Mouse (Mus musculus) liver, embryonic 13.5 days (tissue): ENCODE measurements at regions not wholly inside any gene's neighbourhood (a gene's known extent, or its start where the extent isn't known, plus 50 kb on each side); places are given as distances from the start of the nearest gene placed in this dataset.

Source experiments
- ATAC-seq: fragments of 200-750 bp; cut with Nextera tagmentation; 2 replicates; pipeline ENCODE4 v1.8.0; 2017; ENCODE audit warnings: low read depth, mild to moderate bottlenecking, moderate number of reproducible peaks, moderate library complexity
- DNase-seq: peaks from one replicate; pipeline ENCODE4 v3.0.0; 2022
- H3K27ac ChIP-seq: fragments of 300-500 bp; sonication (generic); 2 replicates; pipeline ENCODE4 v1.5.1; 2015; ENCODE audit warnings: moderate library complexity, mild to moderate bottlenecking, inconsistent platforms
- H3K27me3 ChIP-seq: fragments of 300-500 bp; sonication (generic); 2 replicates; pipeline ENCODE4 v1.6.1; 2015; ENCODE audit warnings: mild to moderate bottlenecking, inconsistent platforms
- H3K36me3 ChIP-seq: fragments of 300-500 bp; sonication (generic); 2 replicates; pipeline ENCODE4 v1.6.1; 2015; ENCODE audit warnings: mild to moderate bottlenecking, inconsistent platforms
- H3K4me1 ChIP-seq: fragments of 300-500 bp; sonication (generic); replicated peaks from 2 replicates; pipeline ENCODE4 v1.6.1; 2015; ENCODE audit warnings: inconsistent platforms
- H3K4me2 ChIP-seq: fragments of 300-500 bp; sonication (generic); 2 replicates; pipeline ENCODE4 v1.6.1; 2015; ENCODE audit warnings: inconsistent platforms, mild to moderate bottlenecking, moderate library complexity
- H3K4me3 ChIP-seq: fragments of 300-500 bp; sonication (generic); replicated peaks from 2 replicates; pipeline ENCODE4 v1.5.1; 2015; ENCODE audit warnings: mild to moderate bottlenecking, inconsistent platforms
- H3K9ac ChIP-seq: fragments of 300-500 bp; sonication (generic); 2 replicates; pipeline ENCODE4 v1.6.1; 2015; ENCODE audit warnings: mild to moderate bottlenecking, inconsistent platforms
- H3K9me3 ChIP-seq: fragments of 300-500 bp; sonication (generic); replicated peaks from 2 replicates; pipeline ENCODE4 v1.6.1; 2016; ENCODE audit warnings: inconsistent platforms
- WGBS: fragments of 180-500 bp; shearing (Covaris S2); methylation state at CpG from one replicate; pipeline ENCODE4 v1.1.7; 2015; ENCODE audit not compliant: insufficient replicate concordance; 5-methylcytosine and 5-hydroxymethylcytosine counted together

DNA sequence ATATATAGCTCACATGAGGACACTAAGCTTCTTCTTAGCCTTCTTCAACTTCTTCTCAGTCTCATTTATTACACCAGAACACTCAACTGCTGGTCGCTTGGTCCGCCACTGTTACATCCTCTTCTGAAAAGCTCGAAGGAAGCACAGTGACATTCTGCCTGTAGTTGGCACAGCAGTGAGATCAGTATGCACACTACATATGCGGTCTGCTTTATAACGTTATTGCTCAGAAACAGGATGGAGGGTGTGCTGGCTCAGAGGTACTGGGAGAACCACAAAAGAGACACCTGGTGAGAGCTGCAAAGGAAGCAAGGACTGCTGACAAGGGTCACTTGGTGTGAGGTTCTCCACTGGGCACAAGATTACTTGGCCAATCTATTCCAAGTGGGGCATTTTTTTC lies 179.5 kb downstream of the Ets1 start:
- H3K36me3 ChIP-seq = no peaks in the 10 kb centered on the region
- H3K4me2 ChIP-seq = no peak overlapping the region
- H3K27me3 ChIP-seq = no peaks in the 10 kb centered on the region
- H3K4me1 ChIP-seq = no peaks in the 10 kb centered on the region
- no peak overlapping the region for H3K4me3 ChIP-seq
- H3K9ac ChIP-seq = no peak overlapping the region
- H3K9me3 ChIP-seq = no peaks in the 10 kb centered on the region
- WGBS = 66% methylated on average over 5 of the region's 5 CpGs
- DNase-seq = no peak
- no peak overlapping the region for H3K27ac ChIP-seq
- no peak for ATAC-seq

DNA sequence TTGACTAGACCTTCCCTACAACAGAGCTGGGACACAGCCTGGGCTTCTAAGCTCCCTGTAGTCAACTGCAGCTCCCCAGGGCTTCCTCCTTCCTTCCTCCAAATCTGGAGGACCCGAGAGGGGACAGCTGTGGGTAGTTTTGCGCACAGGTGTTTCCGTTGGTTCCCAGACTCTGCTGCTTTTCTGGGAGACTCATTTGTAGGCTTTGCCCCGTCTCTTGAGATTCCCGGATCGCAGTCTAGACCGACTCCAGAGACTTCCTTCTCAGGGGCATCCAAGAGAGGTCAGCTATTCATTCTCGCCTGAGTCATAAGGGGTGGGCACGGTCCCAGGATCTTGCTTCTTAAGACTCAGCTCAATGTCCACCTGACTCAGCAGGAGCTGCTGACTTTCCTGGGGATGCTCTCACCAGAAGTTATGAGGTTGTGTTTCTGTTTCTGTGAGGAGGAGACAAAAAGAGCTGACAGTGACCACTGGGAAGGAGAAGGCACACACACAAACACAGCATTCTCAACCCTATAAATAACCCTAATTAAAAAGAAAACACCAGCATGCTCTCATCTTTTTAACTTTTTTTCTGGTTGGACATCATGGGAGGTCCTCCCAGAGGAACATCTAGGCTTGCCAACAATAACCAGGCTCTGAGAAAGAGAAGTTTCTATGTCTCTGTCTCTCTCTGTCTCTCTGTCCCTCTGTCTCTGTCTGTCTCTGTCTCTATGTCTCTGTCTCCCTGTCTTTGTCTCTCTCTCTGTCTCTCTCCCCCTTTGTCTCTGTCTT lies 180.8 kb downstream of the Ets1 start:
- no peaks in the 10 kb centered on the region for H3K4me1 ChIP-seq
- no peak overlapping the region for H3K4me2 ChIP-seq

DNA sequence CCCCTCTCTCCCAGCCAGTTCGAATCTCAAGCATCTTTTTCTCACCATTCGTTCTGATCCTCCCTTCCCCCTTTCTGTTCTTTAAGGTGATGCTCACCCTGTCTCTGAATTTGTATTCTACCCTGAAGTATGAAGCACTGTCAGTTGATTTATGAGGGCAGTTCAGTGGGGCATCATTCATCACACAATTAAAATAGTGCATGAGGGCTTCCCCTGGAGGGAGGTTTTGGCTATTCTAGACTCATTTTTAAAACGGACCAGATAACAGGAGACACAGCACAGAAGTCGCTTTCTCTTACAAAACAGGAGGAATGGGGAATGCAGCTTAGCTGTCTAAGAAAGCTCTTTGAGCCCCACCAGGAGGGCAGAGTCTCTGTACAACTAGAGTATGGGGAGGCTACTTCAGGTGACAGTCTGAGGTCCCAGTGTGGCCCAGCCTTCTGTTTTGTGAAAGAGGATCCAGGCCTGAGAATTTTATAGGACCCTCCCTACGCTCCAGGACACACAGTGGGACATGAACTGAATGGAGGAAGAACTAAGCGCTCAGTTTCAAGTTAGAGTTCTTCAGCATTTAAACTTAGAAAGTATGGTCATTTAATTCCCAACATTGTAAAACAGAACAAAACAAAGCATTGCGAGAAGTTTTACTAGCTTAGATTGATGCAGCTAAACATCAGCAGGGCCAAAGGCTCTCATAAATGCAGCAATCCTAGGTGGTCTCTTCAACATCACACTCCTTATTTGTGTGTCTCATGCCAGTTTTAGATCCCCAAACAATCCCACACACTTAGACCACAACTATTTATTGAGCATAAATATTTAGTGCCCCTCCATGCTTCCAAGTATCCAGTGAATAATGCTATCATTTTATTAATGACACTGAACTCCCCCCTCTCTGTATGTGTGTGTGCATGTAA lies 181.7 kb downstream of the Ets1 start:
- Histone ChIP-seq H3K4me2 (no peak overlapping the region), H3K9me3 (no peaks in the 10 kb centered on the region), H3K4me3 (no peak overlapping the region), H3K27me3 (no peaks in the 10 kb centered on the region), H3K9ac (no peak overlapping the region), H3K36me3 (no peaks in the 10 kb centered on the region), H3K4me1 (no peaks in the 10 kb centered on the region), H3K27ac (no peak overlapping the region)
- no peak for ATAC-seq
- DNase-seq = no peak
- WGBS = 56% methylated on average over 7 of the region's 7 CpGs

More for the DNA sequence above, 180.8 kb downstream of the Ets1 start:
- no peaks in the 10 kb centered on the region for H3K9me3 ChIP-seq
- no peak overlapping the region for H3K9ac ChIP-seq
- H3K27ac ChIP-seq = no peak overlapping the region
- H3K36me3 ChIP-seq = no peaks in the 10 kb centered on the region
- 48% methylated on average over 9 of the region's 9 CpGs for WGBS
- no peak overlapping the region for H3K4me3 ChIP-seq
- DNase-seq (no peak), ATAC-seq (no peak)
- no peaks in the 10 kb centered on the region for H3K27me3 ChIP-seq

DNA sequence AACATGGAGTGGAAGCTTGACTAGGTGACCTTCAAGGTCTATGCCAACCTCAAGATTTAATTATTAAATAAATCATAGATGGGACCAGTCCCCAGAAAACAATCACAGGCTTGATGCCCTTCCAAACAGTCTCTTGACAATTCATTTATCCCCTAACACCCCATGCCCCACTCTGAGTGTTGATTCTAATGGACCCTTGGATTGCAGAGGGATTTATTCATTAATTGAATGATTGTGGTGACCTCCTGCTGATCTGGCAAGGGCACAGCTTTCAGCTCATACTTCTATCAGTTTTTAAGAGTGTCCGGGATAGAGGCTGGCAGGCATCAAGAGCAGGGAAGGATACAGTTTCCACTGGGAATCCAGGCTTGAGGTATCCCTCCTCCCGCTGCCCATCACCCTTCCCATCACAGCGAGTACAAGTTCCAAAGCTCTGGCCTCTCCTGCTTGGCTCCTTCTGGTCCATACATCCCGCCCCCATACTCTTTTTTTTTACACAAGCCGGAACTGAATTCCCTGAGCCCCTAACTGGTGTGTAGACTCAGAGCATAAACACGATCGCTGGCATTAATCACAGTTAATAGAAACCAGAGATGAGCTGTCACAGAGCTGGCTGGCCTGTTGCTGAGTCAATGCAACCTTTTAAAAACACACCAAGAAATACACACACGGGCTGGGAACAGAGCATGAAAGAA lies 187.6 kb downstream of the Ets1 start:
- Histone ChIP-seq H3K36me3 (no peaks in the 10 kb centered on the region), H3K4me1 (no peaks in the 10 kb centered on the region), H3K27ac (no peak overlapping the region), H3K27me3 (no peaks in the 10 kb centered on the region), H3K4me3 (no peak overlapping the region), H3K9me3 (no peaks in the 10 kb centered on the region), H3K4me2 (no peak overlapping the region), H3K9ac (no peak overlapping the region)
- no peak for ATAC-seq
- DNase-seq = no peak
- 61% methylated on average over 8 of the region's 8 CpGs for WGBS

DNA sequence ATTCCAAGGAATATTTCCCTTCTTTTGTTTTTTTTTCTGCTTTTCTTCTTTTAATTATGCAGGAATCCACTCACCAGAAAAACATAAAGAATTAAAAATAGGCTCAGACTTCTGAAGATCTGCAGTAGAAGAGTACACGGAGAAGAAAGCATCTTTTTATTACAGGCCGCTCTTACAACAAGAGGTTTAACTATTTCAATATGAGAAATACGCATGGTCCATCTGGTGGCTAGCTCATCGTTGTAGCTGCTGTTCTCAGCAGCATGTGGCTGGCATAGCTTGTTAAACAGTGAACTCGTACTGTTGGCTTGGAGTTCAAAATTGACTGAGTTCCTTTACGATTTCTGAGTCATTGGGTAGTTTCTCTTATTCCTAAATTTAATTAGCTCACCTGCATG lies 188.1 kb downstream of the Ets1 start:
- Histone ChIP-seq H3K9me3 (no peaks in the 10 kb centered on the region), H3K27ac (no peak overlapping the region), H3K36me3 (no peaks in the 10 kb centered on the region), H3K4me1 (no peaks in the 10 kb centered on the region), H3K27me3 (no peaks in the 10 kb centered on the region), H3K4me3 (no peak overlapping the region), H3K9ac (no peak overlapping the region), H3K4me2 (no peak overlapping the region)
- DNase-seq (no peak), ATAC-seq (no peak)
- WGBS = 71% methylated on average over 6 of the region's 6 CpGs

DNA sequence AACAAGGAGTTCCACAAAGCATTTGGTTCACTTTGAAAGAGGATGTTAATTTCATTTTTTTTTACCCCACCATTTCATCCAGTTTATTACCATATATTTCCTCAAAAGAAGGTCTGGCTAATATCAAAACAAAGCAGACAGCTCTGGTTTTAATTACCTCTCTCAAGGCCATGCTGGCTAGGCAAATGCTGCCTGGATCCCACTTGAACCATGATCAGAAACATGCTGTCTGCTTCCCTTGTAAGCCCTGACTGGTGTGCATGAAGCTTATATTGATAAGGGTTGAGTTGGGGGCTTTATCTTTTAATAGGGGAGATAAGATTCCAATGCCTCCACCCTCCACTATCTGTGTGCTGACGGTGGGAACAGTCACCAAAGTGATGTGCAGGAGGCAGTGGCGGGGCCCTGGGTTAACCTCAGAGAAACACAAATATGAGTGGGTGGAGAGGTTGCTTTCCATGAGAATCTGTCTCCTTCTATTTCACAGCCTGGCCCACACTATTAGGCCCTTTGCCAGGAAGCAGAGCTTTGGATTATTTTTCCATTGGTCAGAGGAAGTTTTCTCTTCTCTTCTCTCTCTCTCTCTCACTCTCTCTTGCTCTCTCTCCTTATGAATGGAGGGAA lies 194.4 kb downstream of the Ets1 start:
- no peak for ATAC-seq

DNA sequence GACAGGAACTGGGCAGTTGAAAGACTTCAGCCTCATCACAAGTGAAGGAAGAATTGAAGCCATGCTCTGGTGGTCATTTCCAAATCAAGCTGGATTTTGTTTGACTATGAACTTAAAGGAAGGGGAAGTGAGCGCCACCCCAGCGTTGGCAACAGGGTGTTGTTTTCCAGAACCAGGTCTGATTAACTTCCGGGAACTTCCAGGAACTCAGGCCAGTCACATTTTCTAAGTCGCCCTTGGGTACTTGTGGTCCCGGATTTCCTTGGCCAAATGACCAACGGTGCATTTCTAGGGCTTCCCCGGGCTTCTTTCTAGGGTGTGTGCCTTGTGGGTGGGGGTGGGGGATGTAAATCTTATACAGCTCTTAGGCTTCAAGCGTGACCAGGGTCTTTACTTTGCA lies 197.4 kb downstream of the Ets1 start:
- Histone ChIP-seq H3K4me1 (no peaks in the 10 kb centered on the region), H3K27ac (no peak overlapping the region), H3K36me3 (no peaks in the 10 kb centered on the region), H3K27me3 (no peaks in the 10 kb centered on the region), H3K9me3 (no peaks in the 10 kb centered on the region), H3K4me2 (no peak overlapping the region), H3K9ac (no peak overlapping the region), H3K4me3 (no peak overlapping the region)
- ATAC-seq (no peak), DNase-seq (no peak)
- 61% methylated on average over 8 of the region's 8 CpGs for WGBS

More for the DNA sequence above, 194.4 kb downstream of the Ets1 start:
- H3K9me3 ChIP-seq = no peaks in the 10 kb centered on the region
- no peaks in the 10 kb centered on the region for H3K4me1 ChIP-seq
- H3K4me3 ChIP-seq = no peak overlapping the region
- DNase-seq = no peak
- H3K27me3 ChIP-seq = no peaks in the 10 kb centered on the region
- no peaks in the 10 kb centered on the region for H3K36me3 ChIP-seq
- 19% methylated on average over 2 of the region's 2 CpGs for WGBS
- no peak overlapping the region for H3K9ac ChIP-seq
- no peak overlapping the region for H3K4me2 ChIP-seq
- H3K27ac ChIP-seq = no peak overlapping the region

DNA sequence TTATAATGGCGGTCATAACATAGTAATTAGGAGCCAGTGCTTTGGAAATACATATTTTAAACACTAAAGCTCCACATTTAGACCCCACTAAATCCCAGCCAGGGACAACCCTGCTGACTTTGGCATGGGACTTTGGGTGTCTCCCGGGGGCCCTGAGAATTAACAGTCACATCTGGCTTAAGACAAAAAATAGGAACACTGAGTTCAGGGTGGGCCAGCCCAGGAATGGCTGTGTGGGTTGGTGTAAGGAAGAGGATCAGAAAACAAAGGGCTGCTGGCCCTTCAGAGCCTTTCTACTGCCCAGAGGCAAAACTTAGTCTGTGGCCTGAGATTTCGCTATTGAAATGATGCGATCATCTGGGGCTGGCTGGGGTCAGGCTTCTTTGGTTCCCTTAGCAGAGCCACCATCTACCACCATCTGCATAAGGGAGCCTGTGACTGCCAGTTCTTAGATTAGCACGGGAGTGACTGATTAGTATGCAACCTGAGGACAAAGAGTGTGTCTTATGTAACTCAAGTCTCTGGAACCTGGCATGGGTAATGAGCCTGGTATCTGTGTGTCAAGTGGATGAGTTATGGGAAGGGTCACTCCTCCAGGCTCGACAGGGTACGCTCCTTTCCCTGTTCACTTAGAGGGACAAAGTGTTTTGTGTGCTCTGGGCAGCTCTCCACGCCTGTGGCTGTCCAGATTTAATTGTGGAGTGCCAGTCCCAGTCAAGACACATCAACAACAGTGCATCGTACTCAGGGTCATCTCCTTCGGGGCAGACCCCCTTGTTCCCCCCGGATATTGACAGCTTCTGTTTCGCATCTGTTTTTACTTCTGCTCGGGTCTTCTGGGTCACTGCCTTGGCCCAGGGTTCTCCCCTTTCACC lies 199.0 kb downstream of the Ets1 start:
- no peaks in the 10 kb centered on the region for H3K36me3 ChIP-seq
- no peaks in the 10 kb centered on the region for H3K4me1 ChIP-seq
- no peak overlapping the region for H3K27ac ChIP-seq
- H3K4me3 ChIP-seq = no peak overlapping the region
- 59% methylated on average over 13 of the region's 13 CpGs for WGBS
- H3K9me3 ChIP-seq = no peaks in the 10 kb centered on the region
- no peak overlapping the region for H3K9ac ChIP-seq
- no peak for ATAC-seq
- no peaks in the 10 kb centered on the region for H3K27me3 ChIP-seq
- H3K4me2 ChIP-seq = no peak overlapping the region
- no peak for DNase-seq

DNA sequence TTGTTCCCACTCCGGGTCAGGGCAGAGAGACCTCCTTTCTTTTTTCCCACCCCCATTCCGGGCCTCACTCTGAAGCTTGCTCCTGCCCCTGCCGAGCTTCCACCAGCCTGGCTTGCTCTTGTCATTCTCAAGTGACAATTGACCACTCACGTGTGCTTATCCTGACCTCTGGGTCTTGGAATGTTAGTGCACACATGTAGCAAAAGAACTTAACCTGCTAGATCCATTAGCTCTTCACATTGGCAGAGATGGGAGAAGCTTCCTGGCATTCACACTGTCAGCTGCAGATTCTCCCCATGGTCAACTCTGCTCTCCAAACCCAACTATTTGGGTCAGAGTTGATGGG lies 199.6 kb downstream of the Ets1 start:
- DNase-seq = no peak
- H3K36me3 ChIP-seq = no peaks in the 10 kb centered on the region
- H3K4me2 ChIP-seq = no peak overlapping the region
- 55% methylated on average over 4 of the region's 4 CpGs for WGBS
- H3K9me3 ChIP-seq = no peaks in the 10 kb centered on the region
- no peak overlapping the region for H3K9ac ChIP-seq
- no peak overlapping the region for H3K4me3 ChIP-seq
- no peaks in the 10 kb centered on the region for H3K27me3 ChIP-seq
- no peak overlapping the region for H3K27ac ChIP-seq
- H3K4me1 ChIP-seq = no peaks in the 10 kb centered on the region
- no peak for ATAC-seq

DNA sequence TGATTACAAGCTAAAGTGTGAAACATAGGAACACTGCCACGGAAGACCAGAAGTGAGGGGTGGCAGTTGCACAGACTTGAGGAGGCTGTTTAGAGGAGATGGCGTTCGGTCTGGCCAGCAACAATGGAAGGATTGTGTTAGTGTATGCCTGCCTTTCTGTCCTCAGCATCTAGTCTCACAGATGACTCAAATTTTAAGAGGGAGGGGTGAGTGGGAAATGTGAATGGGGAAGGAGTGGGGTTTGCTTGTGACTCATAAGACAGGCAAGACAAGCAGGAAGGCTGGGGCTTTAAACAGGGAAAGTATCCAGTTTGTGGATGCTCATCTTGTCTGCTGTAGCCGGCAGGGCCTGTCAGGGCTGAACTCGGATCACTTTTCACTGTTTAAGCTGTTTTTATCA lies 200.3 kb downstream of the Ets1 start:
- no peaks in the 10 kb centered on the region for H3K9me3 ChIP-seq
- ATAC-seq (no peak), DNase-seq (no peak)
- no peak overlapping the region for H3K4me3 ChIP-seq
- no peaks in the 10 kb centered on the region for H3K4me1 ChIP-seq
- no peak overlapping the region for H3K27ac ChIP-seq
- no peak overlapping the region for H3K9ac ChIP-seq
- H3K27me3 ChIP-seq = no peaks in the 10 kb centered on the region
- H3K36me3 ChIP-seq = no peaks in the 10 kb centered on the region
- 52% methylated on average over 5 of the region's 5 CpGs for WGBS
- H3K4me2 ChIP-seq = no peak overlapping the region
